Mouse (Mus musculus): ENCODE measurements around the gene Proser2.
A peak's percentile ranks its signal among the peaks of the same experiment; 100 is the strongest.

Gene Proser2

GRCm38 (mm10) chr2:6071598-6072440, 58.2 kb downstream of the Proser2 start:
- DNase-seq: peak; percentile 90

GRCm38 (mm10) chr2:6070925-6071324, 59.1 kb downstream of the Proser2 start:
- DNase-seq: no peak

- no peak for DNase-seq
Measured at GRCm38 (mm10) chr2:6067341-6067740, 62.7 kb downstream of the Proser2 start.

- no peak for DNase-seq
Measured at GRCm38 (mm10) chr2:6060071-6060804, 69.8 kb downstream of the Proser2 start.

- DNase-seq: no peak
Measured at GRCm38 (mm10) chr2:6059291-6059690, 70.7 kb downstream of the Proser2 start.

GRCm38 (mm10) chr2:6056518-6056917, 73.5 kb downstream of the Proser2 start:
- DNase-seq: no peak

GRCm38 (mm10) chr2:6055466-6055865, 74.5 kb downstream of the Proser2 start:
- DNase-seq: no peak

- DNase-seq: no peak
Measured at GRCm38 (mm10) chr2:6049018-6049417, 81.0 kb downstream of the Proser2 start.

- no peak for DNase-seq
Measured at GRCm38 (mm10) chr2:6048570-6048969, 81.4 kb downstream of the Proser2 start.

Data from lung, postnatal 36 days (tissue).